Mouse (Mus musculus) hindbrain, embryonic 16.5 days (tissue): ENCODE data around the gene Rnase2b. TPM values are rescaled to one million over a fixed set of nuclear protein-coding genes. Genes with fewer than 3 reads are reported as not detected.
"Not testable (repeated sequence)": the region's sequence is repeated elsewhere in the genome, so short reads cannot be mapped to it uniquely, and the experiment has no call there.

Experiments
- ATAC-seq: fragments of 200-750 bp; cut with Nextera tagmentation; 2 replicates; pipeline ENCODE4 v1.8.0; 2017; ENCODE audit warnings: moderate TSS enrichment, moderate library complexity
- H3K27ac ChIP-seq: fragments of 300-500 bp; sonication (generic); 2 replicates; pipeline ENCODE4 v1.5.1; 2014; ENCODE audit warnings: low read depth, mild to moderate bottlenecking, control low read depth, low read length, moderate library complexity
- H3K27me3 ChIP-seq: fragments of 300-500 bp; sonication (generic); replicated peaks from 2 replicates; pipeline ENCODE4 v1.6.1; 2014; ENCODE audit warnings: low read length; ENCODE audit not compliant: control insufficient read depth, insufficient read depth
- H3K36me3 ChIP-seq: fragments of 300-500 bp; sonication (generic); 2 replicates; pipeline ENCODE4 v1.6.1; 2014; ENCODE audit warnings: mild to moderate bottlenecking, low read length, moderate library complexity, mixed read lengths; ENCODE audit not compliant: control insufficient read depth, insufficient read depth
- H3K4me1 ChIP-seq: fragments of 300-500 bp; sonication (generic); 2 replicates; pipeline ENCODE4 v1.6.1; 2014; ENCODE audit warnings: low read depth, low read length; ENCODE audit not compliant: control insufficient read depth, insufficient read depth
- H3K4me2 ChIP-seq: fragments of 300-500 bp; sonication (generic); 2 replicates; pipeline ENCODE4 v1.6.1; 2014; ENCODE audit warnings: mild to moderate bottlenecking, low read length, control low read depth, moderate library complexity
- H3K4me3 ChIP-seq: fragments of 300-500 bp; sonication (generic); 2 replicates; pipeline ENCODE4 v1.5.1; 2014; ENCODE audit warnings: mild to moderate bottlenecking, low read length, control low read depth, moderate library complexity
- H3K9ac ChIP-seq: fragments of 300-500 bp; sonication (generic); 2 replicates; pipeline ENCODE4 v1.6.1; 2014; ENCODE audit warnings: low read depth, mild to moderate bottlenecking, control low read depth, low read length, moderate library complexity
- H3K9me3 ChIP-seq: fragments of 300-500 bp; sonication (generic); 2 replicates; pipeline ENCODE4 v1.6.1; 2014; ENCODE audit warnings: mild to moderate bottlenecking, low read length, moderate library complexity; ENCODE audit not compliant: control insufficient read depth
- WGBS: fragments of 180-500 bp; shearing (Covaris S2); extraction: QIAGEN DNeasy Blood & Tissue Kit; methylation state at CpG from one replicate; pipeline ENCODE4 v1.1.7; 2014; 5-methylcytosine and 5-hydroxymethylcytosine counted together
- polyA plus RNA-seq: library from polyadenylated mRNA; unstranded; fragments of >200 nt; fragmentation: Nextera tagmentation; extraction: Ambion mirVana; gene quantifications from 2 replicates; pipeline ENCODE4 v1.2.1, GENCODE M21; 2015

Rnase2b gene
- polyA plus RNA-seq, 1 experiment from 2014 or later: not detected

GRCm38 (mm10) chr14:51146685-51147084, 15.4 kb upstream of the Rnase2b start, which contains the start of gene Rnase1:
Rnase1 (minus strand) TSS chr14:51146785.
- H3K9me3 ChIP-seq: no peaks in the 10 kb centered on the region
- H3K4me2 ChIP-seq: no peak within 1 kb of the TSS
- 37% methylated on average over 2 of the region's 2 CpGs for WGBS
- H3K27ac ChIP-seq: no peak within 1 kb of the TSS
- H3K36me3 ChIP-seq: no peaks in the 10 kb centered on the region
- H3K27me3 ChIP-seq: no peaks in the 10 kb centered on the region
- H3K9ac ChIP-seq: no peak within 1 kb of the TSS
- no peak for ATAC-seq
- no peaks in the 10 kb centered on the region for H3K4me1 ChIP-seq
- H3K4me3 ChIP-seq: no peak within 1 kb of the TSS

GRCm38 (mm10) chr14:51148006-51148405, 14.1 kb upstream of the Rnase2b start:
- H3K36me3 ChIP-seq: no peaks in the 10 kb centered on the region
- no peak for ATAC-seq
- no peaks in the 10 kb centered on the region for H3K9me3 ChIP-seq
- H3K27me3 ChIP-seq: no peaks in the 10 kb centered on the region
- H3K4me2 ChIP-seq: no peak overlapping the region
- WGBS: 72% methylated on average over 3 of the region's 3 CpGs
- H3K4me1 ChIP-seq: no peaks in the 10 kb centered on the region
- no peak overlapping the region for H3K4me3 ChIP-seq
- H3K27ac ChIP-seq: no peak overlapping the region
- H3K9ac ChIP-seq: no peak overlapping the region

GRCm38 (mm10) chr14:51149164-51149563, 12.9 kb upstream of the Rnase2b start:
- no peak overlapping the region for H3K9ac ChIP-seq
- H3K36me3 ChIP-seq: no peaks in the 10 kb centered on the region
- H3K4me3 ChIP-seq: no peak overlapping the region
- H3K27me3 ChIP-seq: no peaks in the 10 kb centered on the region
- H3K27ac ChIP-seq: no peak overlapping the region
- WGBS: 76% methylated on average over 5 of the region's 5 CpGs
- no peak overlapping the region for H3K4me2 ChIP-seq
- no peak for ATAC-seq
- H3K9me3 ChIP-seq: no peaks in the 10 kb centered on the region
- H3K4me1 ChIP-seq: no peaks in the 10 kb centered on the region

GRCm38 (mm10) chr14:51150206-51150831, 11.7 kb upstream of the Rnase2b start:
- no peaks in the 10 kb centered on the region for H3K36me3 ChIP-seq
- ATAC-seq: no peak
- no peak overlapping the region for H3K4me2 ChIP-seq
- no peak overlapping the region for H3K9ac ChIP-seq
- 82% methylated on average over 3 of the region's 3 CpGs for WGBS
- H3K4me1 ChIP-seq: no peaks in the 10 kb centered on the region
- H3K27ac ChIP-seq: no peak overlapping the region
- H3K27me3 ChIP-seq: no peaks in the 10 kb centered on the region
- H3K9me3 ChIP-seq: no peaks in the 10 kb centered on the region
- H3K4me3 ChIP-seq: no peak overlapping the region

GRCm38 (mm10) chr14:51152249-51152870, 9.7 kb upstream of the Rnase2b start:
- no peak overlapping the region for H3K4me3 ChIP-seq
- ATAC-seq: no peak
- no peak overlapping the region for H3K27ac ChIP-seq
- 87% methylated on average over 5 of the region's 5 CpGs for WGBS
- no peaks in the 10 kb centered on the region for H3K4me1 ChIP-seq
- no peak overlapping the region for H3K9ac ChIP-seq
- no peaks in the 10 kb centered on the region for H3K36me3 ChIP-seq
- H3K4me2 ChIP-seq: no peak overlapping the region
- H3K9me3 ChIP-seq: no peaks in the 10 kb centered on the region
- H3K27me3 ChIP-seq: no peaks in the 10 kb centered on the region

GRCm38 (mm10) chr14:51156056-51156735, 5.9 kb upstream of the Rnase2b start:
- Histone ChIP-seq H3K27me3 (no peaks in the 10 kb centered on the region), H3K9ac (no peak overlapping the region), H3K27ac (no peak overlapping the region), H3K9me3 (no peaks in the 10 kb centered on the region), H3K4me3 (no peak overlapping the region), H3K36me3 (no peaks in the 10 kb centered on the region), H3K4me2 (no peak overlapping the region), H3K4me1 (no peaks in the 10 kb centered on the region)
- ATAC-seq: no peak
- WGBS: 80% methylated on average over 5 of the region's 5 CpGs

GRCm38 (mm10) chr14:51156736-51157068, 5.4 kb upstream of the Rnase2b start:
- Histone ChIP-seq H3K27ac (no peak overlapping the region), H3K36me3 (no peaks in the 10 kb centered on the region), H3K27me3 (no peaks in the 10 kb centered on the region), H3K4me2 (no peak overlapping the region), H3K4me1 (no peaks in the 10 kb centered on the region), H3K9ac (no peak overlapping the region), H3K9me3 (no peaks in the 10 kb centered on the region), H3K4me3 (no peak overlapping the region)
- WGBS: 70% methylated on average over 4 of the region's 4 CpGs
- no peak for ATAC-seq

GRCm38 (mm10) chr14:51157072-51157471, 5.0 kb upstream of the Rnase2b start:
- Histone ChIP-seq H3K4me3 (no peak overlapping the region), H3K9me3 (no peaks in the 10 kb centered on the region), H3K4me1 (no peaks in the 10 kb centered on the region), H3K27me3 (no peaks in the 10 kb centered on the region), H3K27ac (no peak overlapping the region), H3K36me3 (no peaks in the 10 kb centered on the region), H3K4me2 (no peak overlapping the region), H3K9ac (no peak overlapping the region)
- ATAC-seq: no peak
- WGBS: 92% methylated on average over 1 of the region's 1 CpGs

- H3K27me3 ChIP-seq, H3K4me2 ChIP-seq, H3K9ac ChIP-seq, H3K36me3 ChIP-seq, H3K4me1 ChIP-seq, ATAC-seq, H3K9me3 ChIP-seq, H3K27ac ChIP-seq, H3K4me3 ChIP-seq: not testable (repeated sequence)
- 87% methylated on average over 6 of the region's 6 CpGs for WGBS
Measured at GRCm38 (mm10) chr14:51163323-51163722, 1.3 kb downstream of the Rnase2b start.
